Mouse (Mus musculus): ENCODE results near the gene Tbc1d8. TPM values are rescaled to one million over a fixed set of nuclear protein-coding genes. Genes with fewer than 3 reads are reported as not detected.

The Tbc1d8 gene
- polyA plus RNA-seq, 1 experiment = 5.8 TPM

DNA sequence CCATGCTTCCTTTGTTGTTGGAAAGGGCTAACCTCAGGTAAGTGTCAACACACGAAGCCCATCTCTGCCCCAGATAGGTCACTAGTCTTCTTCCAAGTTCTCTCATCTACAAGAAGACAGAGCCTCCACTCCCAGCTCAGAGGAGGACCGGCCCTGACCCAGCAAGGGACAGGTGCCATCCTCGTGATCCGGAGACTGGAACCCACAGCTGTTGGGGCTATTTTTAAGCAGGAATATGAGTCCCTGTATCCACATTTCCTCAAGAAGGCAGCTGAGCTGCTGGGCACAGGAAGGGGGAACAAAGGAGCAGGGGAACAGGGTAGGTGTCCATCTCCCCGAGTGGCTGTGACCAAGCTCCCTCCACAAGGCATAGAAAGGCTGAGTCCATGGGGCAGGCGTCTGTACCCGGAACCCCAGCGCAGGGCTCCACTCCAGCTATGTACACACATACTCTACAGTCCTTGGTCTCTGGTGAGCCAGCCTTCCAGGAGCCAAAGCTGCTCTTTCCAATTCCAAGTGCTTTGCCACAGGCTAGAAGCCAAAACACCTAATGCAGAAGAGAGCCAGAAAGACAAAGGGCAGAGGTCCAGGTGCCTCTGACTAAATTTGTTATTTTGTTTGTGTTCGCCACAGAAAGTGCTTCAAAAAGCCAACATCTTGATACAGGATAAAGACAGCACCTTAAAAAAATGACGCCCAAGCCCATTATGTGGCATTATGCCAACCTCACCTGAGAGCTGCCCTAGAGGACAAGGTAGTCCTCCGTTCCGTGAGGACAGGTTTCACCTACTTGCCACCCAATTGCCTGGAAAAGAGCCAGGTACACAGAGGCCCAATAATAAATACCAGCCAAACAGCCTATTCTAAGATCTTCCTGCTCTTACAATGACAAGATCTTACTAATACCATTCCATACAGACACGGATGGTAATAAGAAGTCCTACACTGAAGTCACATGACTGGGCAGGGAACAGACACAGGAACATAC, 20.4 kb downstream of the Tbc1d8 start:
- Histone ChIP-seq H3ac (ENCODE audit: control insufficient read depth, insufficient read length) (no peak overlapping the region), H3K36me3 (ENCODE audit: control insufficient read depth, insufficient read depth) (no peaks in the 10 kb centered on the region), H3K27me3 (ENCODE audit: control insufficient read depth, insufficient read depth, insufficient read length) (no peaks in the 10 kb centered on the region), H3K4me3 (peak overlapping the region; percentile 9), H3K79me2 (ENCODE audit: control insufficient read depth, insufficient read depth) (peaks cover 7% of the 10 kb centered on the region), H3K4me2 (ENCODE audit: low read depth) (peak overlapping the region; percentile 69)
- TF ChIP-seq TCF12 (IDR thresholded peaks at IDR 0.05; ENCODE audit: insufficient read depth, poor library complexity, severe bottlenecking) (peak; percentile 88), POLR2A (IDR thresholded peaks at IDR 0.05; ENCODE audit: insufficient read length, low read depth) (peak; percentile 43), MYOD1 (IDR thresholded peaks at IDR 0.05; ENCODE audit: control insufficient read depth in 1 of 3, insufficient read length in 2 of 3, low read depth in 2 of 3) (peak; percentile 88 to 95 (median 91)), TCF3 (IDR thresholded peaks at IDR 0.05; ENCODE audit: insufficient read length, low read depth) (peak; percentile 40), MYOG (IDR thresholded peaks at IDR 0.05; ENCODE audit: control insufficient read depth in 1 of 3, insufficient read depth in 1 of 3, insufficient read length in 2 of 3, low read depth in 2 of 3) (peak; percentile 76 to 99 (median 96)), USF1 (IDR thresholded peaks at IDR 0.05; ENCODE audit: low read depth) (no peak), POLR2AphosphoS2 (IDR thresholded peaks at IDR 0.05; ENCODE audit: insufficient read length, low read depth) (no peak)

DNA sequence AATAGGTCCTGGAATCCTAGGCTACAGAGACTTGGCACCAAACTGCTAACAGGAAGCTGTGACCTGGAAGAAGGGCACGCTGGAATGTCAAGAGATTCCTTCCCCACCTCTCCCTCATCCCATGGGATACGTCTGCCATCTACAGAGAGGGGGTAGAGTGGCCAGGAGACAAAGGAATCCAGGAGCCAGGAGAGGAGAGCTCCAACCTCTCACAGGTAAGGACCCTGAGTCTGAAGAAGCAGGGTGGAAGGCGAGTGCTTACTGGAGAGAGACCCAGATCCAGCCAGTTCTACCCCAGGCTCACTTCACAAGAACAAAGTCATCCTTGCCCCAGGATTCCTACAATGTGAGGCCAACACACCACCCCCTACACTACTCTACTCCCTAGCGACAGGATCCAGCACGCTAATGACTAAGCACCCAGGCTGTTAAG, 22.1 kb downstream of the Tbc1d8 start:
- Histone ChIP-seq H3K4me2 (ENCODE audit: low read depth) (peak overlapping the region; percentile 69), H3K4me3 (peak overlapping the region; percentile 9), H3K27me3 (ENCODE audit: control insufficient read depth, insufficient read depth, insufficient read length) (no peaks in the 10 kb centered on the region), H3ac (ENCODE audit: control insufficient read depth, insufficient read length) (no peak overlapping the region), H3K79me2 (ENCODE audit: control insufficient read depth, insufficient read depth) (peaks cover 7% of the 10 kb centered on the region), H3K36me3 (ENCODE audit: control insufficient read depth, insufficient read depth) (no peaks in the 10 kb centered on the region)
- TF ChIP-seq POLR2AphosphoS2 (IDR thresholded peaks at IDR 0.05; ENCODE audit: insufficient read length, low read depth) (no peak), MAX (IDR thresholded peaks at IDR 0.05; ENCODE audit: low read depth) (no peak), USF1 (IDR thresholded peaks at IDR 0.05; ENCODE audit: low read depth) (no peak), TCF3 (IDR thresholded peaks at IDR 0.05; ENCODE audit: insufficient read length, low read depth) (no peak), POLR2A (IDR thresholded peaks at IDR 0.05; ENCODE audit: insufficient read length, low read depth) (no peak), E2F4 (IDR thresholded peaks at IDR 0.05; ENCODE audit: insufficient read depth) (no peak)

DNA sequence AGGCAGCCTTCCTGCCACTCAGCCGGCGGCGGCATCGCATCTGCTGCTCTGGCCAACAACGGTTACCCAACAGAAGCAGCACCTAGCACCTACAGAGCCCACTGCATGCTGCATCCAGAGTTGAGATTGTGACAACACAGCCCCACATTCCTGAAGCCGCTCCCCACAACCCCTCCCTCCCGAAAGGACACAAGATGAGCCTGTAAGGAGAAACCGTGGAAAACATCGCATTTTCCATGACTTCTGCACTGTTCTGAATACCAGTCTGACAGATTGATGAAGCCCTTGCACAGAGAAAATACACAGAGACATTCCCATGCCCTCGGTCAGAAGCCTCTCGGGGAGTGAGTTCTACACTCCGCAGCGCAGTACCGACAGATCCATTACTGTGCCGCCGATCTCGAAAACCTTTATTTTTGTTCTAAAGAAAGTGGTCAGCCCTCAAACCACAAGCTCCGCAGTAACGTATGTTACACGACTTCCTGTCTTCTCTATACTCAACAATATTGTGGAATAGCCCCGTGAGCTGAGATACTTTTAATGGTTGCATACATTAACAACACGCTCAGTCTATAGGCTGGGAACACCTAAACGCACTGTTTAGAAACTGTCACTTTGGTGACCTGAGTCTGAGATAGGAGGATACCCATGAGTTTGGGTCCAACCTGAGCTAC, 23.1 kb downstream of the Tbc1d8 start:
- Histone ChIP-seq H3K79me2 (ENCODE audit: control insufficient read depth, insufficient read depth) (peaks cover 7% of the 10 kb centered on the region), H3K4me3 (no peak overlapping the region), H3K36me3 (ENCODE audit: control insufficient read depth, insufficient read depth) (no peaks in the 10 kb centered on the region), H3ac (ENCODE audit: control insufficient read depth, insufficient read length) (no peak overlapping the region), H3K27me3 (ENCODE audit: control insufficient read depth, insufficient read depth, insufficient read length) (no peaks in the 10 kb centered on the region), H3K4me2 (ENCODE audit: low read depth) (peak overlapping the region; percentile 69)
- TF ChIP-seq TCF3 (IDR thresholded peaks at IDR 0.05; ENCODE audit: insufficient read length, low read depth) = no peak
- TF ChIP-seq POLR2AphosphoS2 (IDR thresholded peaks at IDR 0.05; ENCODE audit: insufficient read length, low read depth) = no peak
- TF ChIP-seq TCF12 (IDR thresholded peaks at IDR 0.05; ENCODE audit: insufficient read depth, poor library complexity, severe bottlenecking) = no peak
- TF ChIP-seq USF1 (IDR thresholded peaks at IDR 0.05; ENCODE audit: low read depth) = no peak
- TF ChIP-seq SRF (IDR thresholded peaks at IDR 0.05; ENCODE audit: control insufficient read depth, insufficient read length, low read depth) = no peak

DNA sequence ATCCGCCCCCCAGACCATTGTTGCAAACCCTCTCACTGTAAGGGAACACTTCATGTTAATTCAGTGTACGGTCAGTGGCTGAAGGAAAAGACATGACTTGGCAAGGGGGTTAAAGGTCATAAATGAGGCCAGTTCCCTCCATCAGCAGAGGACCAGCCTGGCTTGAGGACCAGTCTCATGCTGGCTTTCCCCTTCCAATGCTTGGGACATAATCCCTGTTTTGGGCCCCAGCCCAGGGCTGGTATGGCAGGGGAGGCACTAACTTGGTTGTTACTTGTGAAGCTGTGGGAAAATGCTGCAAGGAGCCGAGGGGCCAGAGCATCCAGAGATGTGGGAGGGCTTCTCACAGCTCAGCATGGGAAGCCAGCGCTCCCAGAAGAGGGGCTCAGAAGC, 23.8 kb downstream of the Tbc1d8 start:
- no peaks in the 10 kb centered on the region for H3K27me3 ChIP-seq (ENCODE audit: control insufficient read depth, insufficient read depth, insufficient read length)
- no peaks in the 10 kb centered on the region for H3K36me3 ChIP-seq (ENCODE audit: control insufficient read depth, insufficient read depth)
- H3ac ChIP-seq (ENCODE audit: control insufficient read depth, insufficient read length) = no peak overlapping the region
- H3K79me2 ChIP-seq (ENCODE audit: control insufficient read depth, insufficient read depth) = peaks cover 7% of the 10 kb centered on the region
- H3K4me3 ChIP-seq = no peak overlapping the region
- TF ChIP-seq E2F4 (IDR thresholded peaks at IDR 0.05; ENCODE audit: insufficient read depth) (no peak), MYOG (IDR thresholded peaks at IDR 0.05; ENCODE audit: control insufficient read depth in 1 of 3, insufficient read depth in 1 of 3, insufficient read length in 2 of 3, low read depth in 2 of 3) (no peak), TCF3 (IDR thresholded peaks at IDR 0.05; ENCODE audit: insufficient read length, low read depth) (no peak), POLR2A (IDR thresholded peaks at IDR 0.05; ENCODE audit: insufficient read length, low read depth) (no peak), MYOD1 (IDR thresholded peaks at IDR 0.05; ENCODE audit: control insufficient read depth in 1 of 3, insufficient read length in 2 of 3, low read depth in 2 of 3) (no peak), USF1 (IDR thresholded peaks at IDR 0.05; ENCODE audit: low read depth) (no peak), REST (IDR thresholded peaks at IDR 0.05; ENCODE audit: insufficient read depth, insufficient read length) (no peak), SRF (IDR thresholded peaks at IDR 0.05; ENCODE audit: control insufficient read depth, insufficient read length, low read depth) (no peak), CEBPB (IDR thresholded peaks at IDR 0.05; ENCODE audit: insufficient read depth, poor library complexity, severe bottlenecking) (no peak), TCF12 (IDR thresholded peaks at IDR 0.05; ENCODE audit: insufficient read depth, poor library complexity, severe bottlenecking) (no peak), POLR2AphosphoS2 (IDR thresholded peaks at IDR 0.05; ENCODE audit: insufficient read length, low read depth) (no peak), MAX (IDR thresholded peaks at IDR 0.05; ENCODE audit: low read depth) (no peak)
- H3K4me2 ChIP-seq (ENCODE audit: low read depth) = peak overlapping the region; percentile 69

Data from myocyte (in vitro differentiated cells).